Mouse (Mus musculus): ENCODE results near the gene Grik1.
A peak's percentile ranks its signal among the peaks of the same experiment; 100 is the strongest.

The Grik1 gene

GRCm38 (mm10) chr16:88290132-88290772 lies at the start of gene Grik1:
TSS of gene Grik1 (minus strand) at chr16:88290265.
- no peak for DNase-seq (ENCODE audit: low spot score in 2 of 2)

- no peak for DNase-seq (ENCODE audit: low spot score in 2 of 2)
Measured at GRCm38 (mm10) chr16:88294209-88294608, 4.1 kb upstream of the Grik1 start.

- DNase-seq (ENCODE audit: low spot score in 2 of 2) = no peak
Measured at GRCm38 (mm10) chr16:88289421-88290081, 514 bp downstream of the Grik1 start.

GRCm38 (mm10) chr16:88258407-88258806 lies 31.7 kb downstream of the Grik1 start:
- DNase-seq (ENCODE audit: low spot score in 2 of 2) = no peak

- no peak for DNase-seq (ENCODE audit: low spot score in 2 of 2)
Measured at GRCm38 (mm10) chr16:88257072-88257471, 33.0 kb downstream of the Grik1 start.

GRCm38 (mm10) chr16:88256101-88256500 lies 34.0 kb downstream of the Grik1 start:
- no peak for DNase-seq (ENCODE audit: low spot score in 2 of 2)

- no peak for DNase-seq (ENCODE audit: low spot score in 2 of 2)
Measured at GRCm38 (mm10) chr16:88252676-88253075, 37.4 kb downstream of the Grik1 start.

- DNase-seq (ENCODE audit: low spot score in 2 of 2) = no peak
Measured at GRCm38 (mm10) chr16:88251049-88251448, 39.0 kb downstream of the Grik1 start.

GRCm38 (mm10) chr16:88249825-88250224 lies 40.2 kb downstream of the Grik1 start:
- no peak for DNase-seq (ENCODE audit: low spot score in 2 of 2)

- DNase-seq (ENCODE audit: low spot score in 2 of 2) = no peak
Measured at GRCm38 (mm10) chr16:88247586-88247985, 42.5 kb downstream of the Grik1 start.

GRCm38 (mm10) chr16:88244658-88245057 lies 45.4 kb downstream of the Grik1 start:
- DNase-seq (ENCODE audit: low spot score in 2 of 2) = no peak

GRCm38 (mm10) chr16:88225616-88226015 lies 64.4 kb downstream of the Grik1 start:
- DNase-seq (ENCODE audit: low spot score in 2 of 2) = no peak

GRCm38 (mm10) chr16:88221932-88222331 lies 68.1 kb downstream of the Grik1 start:
- DNase-seq (ENCODE audit: low spot score in 2 of 2) = no peak

- DNase-seq (ENCODE audit: low spot score in 2 of 2) = no peak
Measured at GRCm38 (mm10) chr16:88212531-88212930, 77.5 kb downstream of the Grik1 start.

GRCm38 (mm10) chr16:88211852-88212251 lies 78.2 kb downstream of the Grik1 start:
- DNase-seq (ENCODE audit: low spot score in 2 of 2) = no peak

- peak; percentile 19 to 41 for DNase-seq (ENCODE audit: low spot score in 2 of 2)
Measured at GRCm38 (mm10) chr16:88204400-88204799, 85.7 kb downstream of the Grik1 start.

- no peak for DNase-seq (ENCODE audit: low spot score in 2 of 2)
Measured at GRCm38 (mm10) chr16:88203985-88204384, 86.1 kb downstream of the Grik1 start.

GRCm38 (mm10) chr16:88187433-88188037 lies 102.5 kb downstream of the Grik1 start:
- no peak for DNase-seq (ENCODE audit: low spot score in 2 of 2)

GRCm38 (mm10) chr16:88178813-88179212 lies 111.3 kb downstream of the Grik1 start:
- no peak for DNase-seq (ENCODE audit: low spot score in 2 of 2)

- DNase-seq (ENCODE audit: low spot score in 2 of 2) = no peak
Measured at GRCm38 (mm10) chr16:88177364-88177763, 112.7 kb downstream of the Grik1 start.

GRCm38 (mm10) chr16:88174083-88174721 lies 115.9 kb downstream of the Grik1 start:
- DNase-seq (ENCODE audit: low spot score in 2 of 2) = no peak

- DNase-seq (ENCODE audit: low spot score in 2 of 2) = no peak
Measured at GRCm38 (mm10) chr16:88166547-88166946, 123.5 kb downstream of the Grik1 start.

GRCm38 (mm10) chr16:88142574-88142973 lies 147.5 kb downstream of the Grik1 start:
- DNase-seq (ENCODE audit: low spot score in 2 of 2) = peak in 1 of 2 experiments; percentile 3

All from natural killer cell, adult 2 months (primary cell).